Mouse (Mus musculus) testis, adult 2 months (tissue): ENCODE results near the gene Mrpl54.

Experiments
- CTCF ChIP-seq: fragments of 200-500 bp; IDR thresholded peaks from 2 replicates; pipeline ENCODE4 v1.5.1; 2012; ENCODE audit warnings: low read depth, mild to moderate bottlenecking, inconsistent platforms, low read length, moderate library complexity; ENCODE audit not compliant: control insufficient read depth, insufficient read depth, insufficient replicate concordance
- POLR2A ChIP-seq: fragments of 200-500 bp; IDR thresholded peaks from 2 replicates; pipeline ENCODE4 v1.6.1; 2012; ENCODE audit warnings: low read depth, mild to moderate bottlenecking, inconsistent platforms, low read length, moderate library complexity; ENCODE audit not compliant: control insufficient read depth

- no peak for TF ChIP-seq POLR2A
- TF ChIP-seq CTCF, result no peak
Measured at GRCm38 (mm10) chr10:81302781-81303218, 36.1 kb upstream of the Mrpl54 start.
